Mouse (Mus musculus) right cerebral cortex, postnatal 10 days (tissue): ENCODE data around the gene Lipc.

Experiments used
- DNase-seq, 2 experiments: peaks; one replicate each; pipeline ENCODE4 v3.0.0; 2021; ENCODE audit warnings: low spot score in 2 of 2

Lipc gene

DNA sequence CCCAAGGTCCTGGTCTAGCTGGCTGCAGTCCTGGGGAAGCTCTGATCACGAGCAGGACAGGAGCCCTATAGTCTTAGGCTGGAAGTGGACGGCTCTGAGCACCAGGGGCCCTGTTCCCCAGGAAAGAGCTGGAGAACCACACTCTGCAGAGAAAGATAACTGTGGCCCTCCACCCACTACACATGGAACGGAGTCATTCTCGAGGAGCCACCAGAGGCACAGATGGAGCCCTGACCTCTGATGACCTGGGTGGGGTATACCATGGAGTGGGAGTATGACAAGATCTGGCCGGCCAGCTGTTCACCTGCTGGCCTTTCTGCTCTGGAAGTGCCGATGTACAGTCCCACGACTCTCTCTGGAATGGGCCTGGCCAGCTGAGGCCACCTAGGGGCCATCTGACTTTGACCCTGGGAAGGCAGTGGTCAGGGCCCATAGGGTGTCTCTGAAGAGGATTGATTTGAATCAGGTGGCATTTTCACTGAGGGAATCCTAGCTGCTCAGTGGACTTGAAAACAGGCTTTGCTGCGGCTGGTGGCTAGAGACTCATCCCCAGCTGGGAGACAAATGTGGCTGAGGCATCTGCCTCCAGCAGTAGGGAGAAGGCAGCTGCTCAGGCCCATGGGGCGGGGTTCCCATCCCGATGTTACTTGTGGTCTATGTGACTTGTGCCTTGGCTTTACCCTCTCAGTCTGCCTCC is 37.2 kb downstream of the Lipc start:
- no peak for DNase-seq

DNA sequence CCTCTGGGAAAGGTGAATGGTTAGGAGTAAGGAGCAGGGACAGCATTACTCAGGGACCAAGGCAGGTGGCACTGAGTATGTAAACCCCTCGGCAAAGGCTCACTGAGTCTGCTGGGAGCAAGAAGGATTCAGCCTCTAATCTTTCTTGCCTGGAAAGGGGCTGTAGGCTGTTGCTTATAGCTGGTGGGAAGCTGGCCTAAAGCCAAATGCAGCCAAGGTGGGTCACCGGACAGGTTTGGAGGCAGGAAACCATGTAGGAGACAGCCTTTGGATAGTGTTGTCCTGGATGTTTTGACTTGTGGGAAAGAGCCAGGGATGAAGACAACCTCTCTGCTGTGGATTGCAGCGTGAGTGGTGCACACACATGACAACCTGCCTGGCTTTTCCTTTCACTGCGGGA is 40.9 kb downstream of the Lipc start:
- DNase-seq, result no peak

DNA sequence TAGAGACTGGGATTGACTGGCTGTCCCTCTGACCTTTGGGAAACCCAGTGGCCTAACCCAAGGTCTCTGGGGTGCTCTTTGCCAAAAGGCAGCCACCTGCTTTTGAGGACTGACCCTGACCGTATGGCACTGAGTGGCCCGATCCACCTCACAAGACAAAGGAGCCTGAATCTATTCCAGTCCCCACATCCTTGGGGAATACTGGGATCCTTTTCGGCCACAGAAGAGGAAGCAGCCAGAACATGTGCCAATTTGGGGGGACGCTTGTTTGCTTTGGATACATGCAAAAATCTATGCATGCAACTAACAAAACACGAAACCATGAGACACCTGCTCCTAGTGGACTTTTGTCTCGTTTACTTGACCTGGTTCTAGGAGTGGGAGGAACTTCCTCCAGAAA is 41.7 kb downstream of the Lipc start:
- DNase-seq, result no peak

DNA sequence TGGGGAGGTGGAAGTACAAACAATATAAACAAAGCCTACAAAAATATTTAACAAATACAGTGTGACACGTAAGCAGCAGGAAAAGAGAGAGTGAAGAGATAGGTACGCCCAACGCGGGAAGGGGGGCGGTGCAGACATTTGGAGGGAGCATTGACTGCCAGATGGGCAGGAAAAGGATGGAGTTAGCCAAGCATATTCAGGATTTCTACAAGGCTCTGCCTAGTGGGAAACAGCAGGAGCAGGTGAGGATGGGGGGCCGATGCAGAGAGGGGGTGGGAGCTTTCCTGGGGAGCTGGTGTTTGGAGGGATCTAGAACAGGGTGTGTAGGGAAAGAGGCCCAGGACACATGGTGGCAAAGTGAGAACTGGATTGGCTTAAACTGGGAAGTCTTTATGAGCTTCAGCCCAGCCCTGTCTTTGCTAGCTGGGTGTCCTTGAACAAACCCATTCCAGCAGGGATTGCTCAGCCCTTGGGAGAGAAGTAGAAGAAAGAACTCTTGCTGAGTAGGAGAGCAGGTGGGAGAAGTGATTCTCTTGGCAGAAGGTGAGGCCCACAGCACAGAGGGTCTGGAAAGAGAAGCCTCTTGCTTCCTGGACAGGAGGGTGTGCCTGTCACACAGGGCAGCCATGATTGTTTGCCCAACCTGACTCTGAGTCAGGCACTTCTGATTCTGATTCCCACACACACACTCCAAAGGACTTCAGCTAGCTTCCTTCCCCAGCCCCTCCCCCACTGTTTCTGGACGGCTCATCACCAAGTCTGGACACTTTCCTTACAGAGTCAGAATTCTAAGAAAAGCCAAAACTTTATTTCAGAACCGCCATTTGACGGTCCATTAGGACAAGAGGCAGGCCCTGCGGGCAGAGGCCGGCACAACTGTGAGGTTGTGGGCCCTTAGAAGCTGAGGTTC is 49.0 kb downstream of the Lipc start:
- no peak for DNase-seq

DNA sequence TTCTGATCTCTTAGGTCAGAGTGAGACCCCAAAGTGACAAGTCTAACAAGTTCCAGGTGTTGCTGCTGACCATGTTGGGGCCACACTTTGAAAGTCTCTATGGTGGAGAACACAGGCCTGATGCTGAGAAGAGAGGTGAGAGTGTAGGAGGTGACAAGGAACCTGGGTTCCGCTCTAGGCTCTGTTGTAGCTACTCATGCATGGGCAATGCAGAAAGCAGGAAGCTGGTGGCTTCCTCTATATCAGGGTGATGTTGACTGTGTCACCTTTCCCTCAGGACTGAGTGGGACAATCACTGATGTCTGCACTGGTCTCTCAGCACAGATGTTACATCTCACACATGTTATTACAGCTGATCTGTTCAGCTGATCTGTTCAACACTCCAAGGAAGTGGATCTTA is 57.8 kb downstream of the Lipc start:
- no peak for DNase-seq

DNA sequence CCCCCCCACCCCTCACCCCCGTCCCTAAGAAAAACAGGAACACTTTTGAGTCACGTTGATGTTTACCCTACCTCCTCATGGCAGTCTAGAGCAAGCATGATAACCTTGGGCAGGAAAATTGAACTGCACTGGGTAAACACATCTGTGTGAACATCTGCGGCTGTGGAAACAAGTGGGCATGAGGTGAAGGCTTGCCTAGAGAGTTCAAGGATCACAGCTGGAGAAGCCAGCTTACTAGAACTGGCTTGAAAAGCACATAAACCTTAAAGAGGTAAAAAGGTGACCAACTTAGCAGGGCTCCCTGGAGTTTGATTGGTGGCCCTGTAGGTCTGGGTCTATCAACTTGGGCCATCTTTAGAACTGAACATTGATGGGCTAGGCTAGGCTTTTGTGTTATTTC is 58.5 kb downstream of the Lipc start:
- no peak for DNase-seq

DNA sequence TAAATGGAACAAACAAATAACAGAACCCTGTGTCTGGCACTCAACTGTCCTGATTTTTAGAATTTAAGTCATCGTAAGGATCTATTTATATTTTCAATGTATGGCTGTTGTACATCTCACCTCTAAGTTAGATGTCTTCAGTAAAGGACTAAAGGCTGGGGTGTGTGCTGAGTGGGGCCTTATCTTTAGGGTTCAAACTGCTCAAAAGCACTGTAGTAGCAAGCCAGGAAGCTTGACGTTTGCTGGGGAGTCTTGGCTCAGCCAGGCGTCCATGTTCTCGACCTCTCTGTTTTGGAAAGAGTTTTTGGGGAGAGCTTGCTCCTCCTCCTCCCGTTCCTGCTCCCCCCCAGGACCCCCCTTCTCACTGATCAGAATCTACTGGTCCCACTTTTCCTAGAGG is 59.4 kb downstream of the Lipc start:
- no peak for DNase-seq

DNA sequence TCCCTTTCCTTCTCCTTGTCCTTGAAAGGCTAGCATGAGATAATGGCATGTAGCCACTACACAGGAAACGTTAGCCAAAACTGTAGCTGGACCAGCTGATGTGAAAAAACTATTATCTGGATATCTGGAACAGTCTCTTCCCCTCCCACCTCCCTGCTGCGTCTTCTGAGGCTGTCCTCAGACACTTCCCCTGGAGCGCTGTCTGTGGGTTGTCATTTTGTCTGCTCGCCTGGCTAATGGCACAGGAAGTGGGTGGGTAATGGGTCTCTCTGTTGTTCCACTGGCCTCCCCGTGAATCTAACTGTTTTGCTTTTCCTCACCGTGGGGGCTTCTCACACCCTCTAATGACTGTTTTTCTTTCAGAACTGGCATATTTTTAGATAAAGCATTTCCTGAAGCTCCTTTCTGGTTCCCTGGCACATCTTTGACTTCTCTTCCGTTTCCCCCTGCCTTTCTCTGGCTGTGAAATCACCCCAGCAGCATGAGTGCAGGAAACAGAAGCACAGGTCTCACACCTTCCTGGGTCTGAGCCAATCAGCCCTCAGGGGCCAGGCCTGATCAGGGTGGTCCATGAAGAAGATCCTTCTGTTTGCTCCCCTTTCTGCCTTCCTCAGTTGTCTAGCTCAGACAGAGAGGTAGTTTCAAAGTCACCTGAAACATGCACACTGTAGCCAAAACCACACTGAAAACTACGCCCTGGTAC is 60.4 kb downstream of the Lipc start:
- peak; percentile 52 to 63 for DNase-seq

DNA sequence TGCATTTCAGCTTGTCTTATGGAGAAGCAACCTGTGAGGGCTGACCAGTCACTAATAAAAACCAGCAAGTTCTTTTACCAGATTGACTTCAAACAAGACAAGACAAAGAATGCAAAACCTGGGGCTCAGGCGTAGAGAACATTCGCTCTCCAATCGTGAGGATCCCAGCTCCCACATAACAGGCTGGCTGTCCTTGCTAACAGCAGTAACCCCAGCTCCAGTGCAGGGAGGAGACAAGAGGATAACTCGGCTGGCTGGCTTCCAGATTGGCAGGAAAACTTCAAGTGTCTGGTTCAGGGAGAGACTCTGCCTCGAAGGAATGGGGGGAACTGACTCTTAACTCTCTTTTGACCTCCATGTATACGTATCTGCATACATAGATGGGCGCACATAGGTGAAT is 61.3 kb downstream of the Lipc start:
- no peak for DNase-seq

DNA sequence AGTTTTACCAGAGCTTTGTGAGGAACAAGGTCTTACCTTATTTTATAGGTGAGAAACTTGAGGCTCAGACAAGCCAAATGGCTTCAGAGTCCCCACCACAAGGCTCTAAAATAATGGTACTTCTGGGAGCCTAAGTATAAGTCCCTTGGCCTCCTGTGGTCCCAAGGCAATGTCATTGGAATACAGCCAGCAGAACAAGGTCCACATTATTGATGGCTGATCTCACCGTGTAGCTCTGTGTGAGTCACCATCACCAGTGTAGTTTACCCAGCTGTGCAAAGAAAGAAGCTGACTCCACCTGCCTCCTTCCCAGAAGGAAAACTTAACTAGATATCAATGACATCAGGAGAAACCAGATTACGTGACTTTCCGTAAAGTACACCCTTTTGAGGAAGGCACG is 63.1 kb downstream of the Lipc start:
- no peak for DNase-seq

DNA sequence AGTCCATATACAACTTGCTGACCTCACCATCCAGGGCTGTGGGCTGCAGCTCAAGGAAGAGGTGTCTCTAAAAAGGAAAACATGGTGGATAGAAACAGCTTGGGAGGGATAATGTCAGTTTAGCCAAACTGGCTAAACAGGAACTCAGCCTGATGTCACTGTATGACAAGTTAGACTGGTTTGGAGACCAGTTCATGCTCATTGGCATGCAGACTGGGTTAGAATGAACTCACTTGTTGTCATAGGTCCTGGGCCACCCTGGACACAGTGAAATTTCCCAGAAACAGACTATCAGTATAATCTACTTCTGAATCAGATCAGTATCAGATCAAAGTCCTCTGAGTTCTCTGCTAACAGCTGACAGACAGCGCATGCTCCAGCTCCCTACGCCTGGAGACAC is 63.5 kb downstream of the Lipc start:
- DNase-seq, result no peak

DNA sequence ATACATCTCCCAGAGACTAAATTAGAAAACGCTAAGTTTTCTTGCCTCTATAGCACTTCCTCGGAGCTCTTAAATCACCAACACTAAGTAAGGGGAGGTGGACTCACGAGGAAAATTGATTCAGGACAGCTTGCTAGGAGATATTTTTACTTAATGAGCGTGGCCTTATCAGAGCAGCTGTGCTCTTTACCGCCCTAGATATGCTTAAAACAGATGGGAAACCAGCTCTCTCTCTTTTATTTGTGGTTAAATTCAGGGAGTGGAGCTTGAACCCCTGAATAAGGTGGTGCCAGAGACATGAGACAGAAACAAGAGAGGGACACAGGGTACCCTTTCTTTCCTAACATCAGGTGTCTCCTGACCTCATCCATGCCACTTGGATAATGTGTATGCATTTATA is 70.0 kb downstream of the Lipc start:
- no peak for DNase-seq

DNA sequence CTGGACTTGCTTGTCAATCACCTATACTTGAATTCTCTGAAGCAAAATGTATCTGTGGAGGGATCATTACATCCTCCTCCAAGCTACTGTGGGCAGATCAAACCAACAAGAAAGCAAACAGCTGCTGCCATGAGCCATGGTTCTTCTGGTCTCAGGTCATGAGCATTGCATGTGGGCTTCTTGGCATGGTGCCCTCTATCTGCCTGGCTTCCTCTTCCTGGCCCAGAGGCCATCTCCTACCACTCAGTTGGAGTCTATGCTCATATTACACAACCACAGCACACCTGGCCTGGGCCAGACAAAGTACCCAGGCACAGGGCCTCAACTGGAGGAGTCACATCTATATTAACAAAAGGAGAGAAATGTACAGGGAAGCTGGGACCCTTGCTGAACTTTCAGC is 73.2 kb downstream of the Lipc start:
- DNase-seq, result peak; percentile 58 to 61

DNA sequence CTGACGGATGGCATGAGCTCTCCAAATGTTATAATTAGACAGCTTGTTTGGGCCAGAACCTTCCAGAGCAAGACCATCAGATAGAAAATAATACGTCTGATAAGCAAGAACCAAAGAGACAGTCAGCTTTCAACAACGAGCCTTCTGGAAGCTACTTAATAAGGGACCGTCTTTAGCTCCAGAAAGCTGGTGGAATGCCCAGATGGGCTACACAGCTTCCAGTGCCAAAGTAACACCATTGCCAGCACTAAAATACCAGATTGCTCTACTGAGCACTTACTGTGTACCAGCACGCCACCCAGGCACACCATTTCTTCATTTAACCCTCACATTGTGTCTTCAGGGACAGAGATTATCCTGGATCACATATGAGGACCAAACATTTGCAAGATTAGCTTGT is 73.9 kb downstream of the Lipc start:
- DNase-seq, result peak; percentile 46 to 61

DNA sequence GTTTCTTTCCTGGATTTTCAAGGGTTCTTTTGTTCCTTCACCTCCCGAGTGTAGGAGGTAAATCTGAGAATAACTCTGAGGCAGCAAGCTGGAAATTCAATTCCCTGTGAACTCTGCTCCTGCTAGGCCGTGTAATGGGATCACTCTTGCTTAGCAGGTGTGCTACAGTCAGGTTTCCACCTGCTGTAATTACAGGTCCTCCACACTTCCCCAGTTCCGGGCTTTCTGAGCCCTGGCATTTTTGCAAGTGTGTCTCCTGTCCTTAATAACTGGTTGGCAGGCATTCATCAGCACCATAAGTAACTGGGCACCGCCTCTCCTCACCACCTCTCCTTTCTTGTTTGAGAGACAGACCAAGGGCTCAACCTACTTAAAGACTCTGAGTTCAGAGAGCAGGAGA is 76.5 kb downstream of the Lipc start:
- no peak for DNase-seq

DNA sequence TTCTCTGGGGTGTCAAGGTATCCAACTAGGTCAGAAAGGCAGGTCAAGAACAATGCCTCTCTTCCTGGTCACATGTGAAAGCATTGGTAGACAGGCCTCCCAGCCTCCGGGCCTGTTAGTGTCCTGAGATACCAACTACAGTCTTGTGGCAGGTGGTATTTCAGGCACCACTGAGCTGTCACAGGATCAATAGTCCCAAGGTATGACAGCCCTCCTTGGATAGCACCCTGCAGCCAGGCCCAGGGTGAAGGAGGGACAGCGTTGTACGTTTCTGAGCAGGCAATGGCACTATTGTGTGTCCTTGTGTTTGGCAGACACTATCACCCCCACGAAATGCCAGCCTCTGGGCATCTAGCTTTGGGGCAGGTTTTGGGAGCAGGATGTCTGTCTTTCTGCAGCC is 77.0 kb downstream of the Lipc start:
- no peak for DNase-seq

DNA sequence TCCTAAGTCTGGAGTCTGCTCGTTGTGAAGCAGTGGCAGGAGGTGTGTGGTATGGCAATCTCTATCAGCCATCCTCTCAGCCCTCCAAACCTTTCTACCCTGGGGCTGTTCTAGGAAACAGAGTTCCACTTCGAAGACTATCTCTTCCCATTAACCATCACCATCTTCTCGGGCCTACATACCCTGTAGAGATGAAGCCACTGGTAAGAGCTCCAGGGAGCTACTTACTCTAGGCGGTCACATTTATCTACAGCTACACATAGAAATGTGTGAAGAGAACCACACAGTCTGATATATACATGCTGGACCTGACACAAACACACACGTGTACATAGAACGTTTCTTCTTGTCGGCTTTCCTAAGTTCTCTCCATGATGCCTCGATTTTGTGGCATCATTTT is 79.4 kb downstream of the Lipc start:
- DNase-seq, result no peak

DNA sequence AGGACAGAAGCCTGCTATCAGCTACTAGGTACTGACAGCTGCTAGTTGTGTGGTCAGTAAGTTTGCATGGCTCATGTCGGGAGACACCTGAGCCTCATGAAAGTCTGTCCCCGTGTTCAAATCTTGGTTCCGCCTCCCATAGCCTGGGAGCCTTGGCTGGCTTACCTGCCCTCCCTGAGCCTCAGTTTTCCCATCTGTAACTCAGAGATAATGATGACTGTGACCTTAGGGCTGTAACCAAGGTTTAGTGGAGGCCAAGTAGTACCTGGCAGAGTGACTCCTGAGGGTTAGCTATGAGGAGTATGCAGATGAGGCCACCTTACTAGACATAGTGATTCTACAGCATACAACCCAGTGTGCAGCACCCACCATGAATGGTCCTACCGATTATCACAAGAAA is 81.7 kb downstream of the Lipc start:
- no peak for DNase-seq

DNA sequence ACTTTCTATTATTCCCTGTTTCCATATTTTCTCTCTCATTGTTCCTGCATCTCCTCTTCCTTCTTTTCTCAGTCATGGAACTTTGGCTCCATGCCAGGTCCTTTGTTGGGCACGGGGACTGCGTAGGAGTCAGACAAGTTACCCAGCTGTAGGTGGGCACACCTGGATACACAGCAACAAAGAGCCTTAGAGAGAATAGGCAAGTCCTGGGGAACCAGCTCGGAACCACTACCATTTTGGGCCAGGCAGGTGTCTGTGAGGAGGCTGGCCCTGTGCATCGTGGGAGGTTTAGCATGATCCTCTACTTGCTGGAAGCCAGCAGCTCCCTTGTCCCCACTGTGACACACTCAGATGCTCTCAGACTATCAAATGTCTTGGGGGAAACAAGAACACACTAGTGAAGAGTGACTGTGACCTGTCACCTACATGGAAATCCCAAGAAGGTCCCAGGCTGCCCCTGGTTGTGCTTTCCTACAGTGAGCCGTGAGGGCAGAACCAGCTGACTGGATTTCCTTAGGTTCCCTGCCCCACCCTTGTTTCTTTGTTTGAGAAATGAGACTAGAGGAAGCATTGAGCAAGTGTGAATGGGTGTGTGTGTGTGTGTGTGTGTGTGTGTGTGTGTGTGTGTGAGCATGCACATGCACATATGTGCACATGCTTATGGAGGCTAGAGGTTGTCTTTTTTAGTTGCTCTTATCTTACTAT is 82.7 kb downstream of the Lipc start:
- no peak for DNase-seq

DNA sequence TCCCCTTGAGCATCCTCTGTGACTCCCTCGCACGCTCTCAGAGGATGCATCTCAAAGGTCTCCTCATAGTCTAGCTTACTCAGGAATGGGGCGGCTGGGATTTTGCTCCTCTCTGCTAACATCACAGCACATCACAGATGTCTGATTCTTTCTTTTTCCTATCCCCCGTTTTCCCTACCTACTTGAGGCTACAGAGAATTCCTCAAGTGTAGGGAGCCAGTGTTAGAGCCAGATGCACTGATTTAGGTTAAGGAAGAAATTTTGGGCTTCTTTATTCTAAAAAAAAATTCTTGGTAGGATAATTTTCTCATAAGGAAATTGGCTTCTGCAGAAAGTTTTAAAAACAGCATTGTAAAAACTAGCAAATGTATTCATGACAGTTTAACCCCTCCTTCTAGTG is 84.6 kb downstream of the Lipc start:
- DNase-seq, result no peak

DNA sequence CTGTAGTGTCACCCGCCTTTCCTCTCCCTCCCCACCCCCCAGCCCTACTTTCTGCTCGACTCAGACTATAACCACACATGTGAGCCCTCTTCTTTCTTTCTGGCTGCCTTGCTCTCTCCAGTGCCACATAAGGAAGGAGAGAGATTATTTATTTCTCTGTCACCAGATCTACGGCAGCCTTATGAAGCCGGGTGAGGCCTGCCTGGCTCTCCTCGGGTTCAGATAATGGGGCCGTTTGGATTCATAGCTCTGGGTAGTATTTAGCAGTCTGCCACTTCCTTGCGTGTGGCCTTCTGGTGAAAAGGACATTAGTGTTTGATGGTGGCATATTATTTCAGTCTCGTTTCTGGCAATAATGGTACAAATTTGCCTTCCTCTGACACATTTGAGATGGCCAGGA is 88.0 kb downstream of the Lipc start:
- no peak for DNase-seq

DNA sequence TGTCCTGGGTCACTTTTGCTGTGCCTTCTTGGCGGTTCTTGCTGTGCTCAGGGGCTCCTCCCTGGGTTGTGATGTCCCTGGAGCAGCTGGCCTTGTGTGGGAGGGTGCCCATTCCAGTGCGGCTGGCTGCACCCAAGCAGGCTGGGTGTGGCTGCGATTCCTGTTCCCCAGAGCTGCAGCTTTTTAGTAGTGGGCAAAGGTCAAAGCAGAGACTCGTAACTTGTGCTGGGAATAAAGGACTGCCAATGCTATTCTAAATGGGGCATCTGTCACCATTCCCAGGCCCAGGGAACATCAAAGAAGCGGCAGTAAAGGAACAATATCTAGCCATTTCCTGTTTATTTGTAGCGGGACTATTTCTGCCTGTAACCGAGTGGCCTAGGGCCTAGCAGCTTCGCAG is 88.7 kb downstream of the Lipc start:
- DNase-seq, result no peak
